Mouse (Mus musculus) regulatory T cell (primary cell): ENCODE data around the gene Plagl2.

Experiments
- in situ Hi-C: fragments of 300-600 bp; cut with MboI, MseI; formaldehyde crosslinking; loops from one replicate; pipeline ENCODE4 v1.15.1; 2025; ENCODE audit warnings: high pct_unique_total_duplicates

Plagl2 gene

DNA sequence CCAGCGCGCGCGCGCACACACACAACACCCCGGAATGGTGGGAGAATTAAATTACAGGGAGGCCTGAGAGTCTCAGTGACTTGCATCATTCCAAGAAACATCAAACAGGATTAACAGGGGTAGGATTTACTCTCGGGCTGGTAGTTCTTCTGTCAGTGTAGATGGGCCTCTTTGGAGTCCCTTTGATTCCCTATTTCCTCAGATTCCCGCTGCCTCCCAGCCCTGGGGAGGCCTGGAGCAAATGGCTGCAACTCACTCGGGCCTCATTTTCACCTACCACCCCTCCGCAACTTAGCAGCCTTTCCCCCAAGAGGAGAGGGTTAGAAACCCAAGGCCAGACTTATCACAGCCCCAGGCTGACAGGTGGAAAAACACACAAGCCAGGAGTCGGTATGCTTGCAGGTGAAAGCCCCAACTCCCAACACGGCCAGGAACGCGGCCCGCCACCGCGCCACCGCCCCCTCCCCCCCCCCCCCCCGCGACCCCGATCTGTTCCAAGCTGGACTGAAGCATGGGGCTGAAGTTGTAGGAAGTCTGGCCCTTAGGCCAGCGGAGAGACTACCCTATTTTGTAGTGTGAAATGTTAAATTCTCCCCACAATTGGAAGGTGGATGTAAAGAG is 1.3 kb downstream of the Plagl2 start:
- in situ Hi-C loops: loop anchor here (25.0 kb wide), 1 partner anchor 1797 kb away; no protein-coding TSS in a partner anchor

DNA sequence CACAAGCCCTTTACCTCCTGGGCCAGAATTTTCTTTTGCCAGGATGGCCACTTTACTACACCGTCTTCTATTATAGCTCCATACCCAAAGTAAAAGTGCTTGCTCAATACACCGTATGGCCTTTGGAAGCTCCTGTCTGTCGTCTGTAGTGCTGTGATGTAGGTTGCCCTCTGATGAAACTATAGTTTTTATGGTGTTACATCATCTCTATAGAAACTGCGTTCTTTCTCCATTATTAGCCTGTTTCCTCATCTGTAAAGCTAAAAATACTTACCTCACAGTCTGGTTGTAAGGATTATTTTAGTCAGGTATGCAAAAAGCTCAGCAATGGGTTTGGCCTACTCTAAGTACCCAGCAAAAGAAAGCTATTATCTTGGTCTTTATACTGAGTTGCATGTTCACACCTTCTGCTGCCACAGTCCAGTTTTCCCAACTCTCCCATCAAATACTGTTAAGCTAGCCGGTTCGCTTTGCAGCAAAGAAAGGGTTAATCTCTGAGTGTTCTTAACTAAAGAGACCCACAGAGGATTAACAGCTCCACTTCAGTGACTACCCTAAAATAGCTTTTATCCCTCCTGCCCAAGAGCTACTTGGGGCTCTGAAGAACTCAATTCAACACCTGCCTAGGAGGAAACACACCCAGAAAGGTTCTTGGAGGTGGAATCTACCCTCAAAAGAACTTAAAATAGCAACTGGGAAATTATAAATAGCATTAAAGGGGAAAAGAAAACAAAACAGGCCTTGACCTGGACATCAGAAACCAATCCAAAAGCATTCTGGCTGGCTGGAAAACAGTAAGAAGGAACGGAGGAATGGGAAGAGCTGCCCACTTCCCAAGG is 2.0 kb downstream of the Plagl2 start:
- in situ Hi-C loops: loop anchor here (25.0 kb wide), 1 partner anchor 1798 kb away; no protein-coding TSS in a partner anchor

DNA sequence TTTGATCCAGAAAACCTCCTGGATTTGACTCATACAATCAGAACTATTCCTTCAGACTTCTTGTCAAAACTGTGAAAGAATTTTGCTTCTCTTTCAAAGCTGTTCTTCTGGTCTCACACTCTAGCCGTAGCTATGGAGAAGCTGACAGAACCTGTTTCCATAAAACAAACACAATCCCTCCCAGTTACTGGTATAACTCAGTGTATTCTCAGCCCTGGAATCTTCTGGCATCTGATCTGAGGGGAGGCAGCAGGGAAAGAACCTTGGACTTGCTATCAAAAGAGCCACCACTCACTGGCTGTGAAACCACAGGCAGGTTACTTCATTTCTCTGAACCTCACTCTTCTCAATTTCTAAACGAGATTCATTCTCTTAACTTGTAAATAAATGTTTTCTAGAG is 2.8 kb downstream of the Plagl2 start:
- in situ Hi-C loops: loop anchor here (25.0 kb wide), 1 partner anchor 1799 kb away; no protein-coding TSS in a partner anchor

DNA sequence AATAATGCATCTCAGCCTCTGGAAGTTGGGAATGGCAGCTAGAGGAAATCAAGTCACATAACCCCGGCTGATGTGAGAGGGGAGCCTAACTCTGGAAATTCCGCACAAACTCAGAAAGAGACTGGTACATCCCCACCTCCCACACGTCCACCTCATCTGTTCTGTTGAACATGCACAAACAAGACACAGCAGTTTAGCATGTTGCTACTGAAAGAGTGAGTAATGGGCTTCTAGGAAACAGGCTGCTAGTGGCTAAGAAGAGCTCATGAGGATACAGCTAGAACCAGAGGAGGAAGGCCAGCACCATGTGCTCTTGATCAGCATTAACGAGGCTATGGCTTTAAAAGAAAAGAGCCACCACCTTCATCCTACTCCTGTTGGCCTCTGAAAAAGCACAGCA is 3.3 kb downstream of the Plagl2 start:
- in situ Hi-C loops: loop anchor here (25.0 kb wide), 1 partner anchor 1799 kb away; no protein-coding TSS in a partner anchor

DNA sequence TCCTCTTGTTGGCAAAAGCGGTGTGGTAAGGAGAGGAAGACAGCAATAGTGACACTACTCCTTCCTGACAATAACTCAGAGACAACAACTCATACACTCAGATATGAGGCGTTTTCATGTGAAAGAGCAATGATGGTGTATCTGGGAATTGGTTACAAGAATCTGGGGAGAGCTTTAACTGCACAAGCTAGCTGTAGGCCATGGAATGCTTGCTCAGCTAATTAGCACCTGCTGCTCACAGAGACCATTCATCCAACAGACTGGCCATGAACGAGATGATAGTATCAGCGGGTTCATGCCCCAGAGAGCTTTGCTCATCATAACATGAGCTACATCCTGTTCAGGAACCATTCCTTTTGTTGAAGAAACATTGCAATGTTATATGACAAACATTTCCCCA is 4.0 kb downstream of the Plagl2 start:
- in situ Hi-C loops: loop anchor here (25.0 kb wide), 1 partner anchor 1800 kb away; no protein-coding TSS in a partner anchor

DNA sequence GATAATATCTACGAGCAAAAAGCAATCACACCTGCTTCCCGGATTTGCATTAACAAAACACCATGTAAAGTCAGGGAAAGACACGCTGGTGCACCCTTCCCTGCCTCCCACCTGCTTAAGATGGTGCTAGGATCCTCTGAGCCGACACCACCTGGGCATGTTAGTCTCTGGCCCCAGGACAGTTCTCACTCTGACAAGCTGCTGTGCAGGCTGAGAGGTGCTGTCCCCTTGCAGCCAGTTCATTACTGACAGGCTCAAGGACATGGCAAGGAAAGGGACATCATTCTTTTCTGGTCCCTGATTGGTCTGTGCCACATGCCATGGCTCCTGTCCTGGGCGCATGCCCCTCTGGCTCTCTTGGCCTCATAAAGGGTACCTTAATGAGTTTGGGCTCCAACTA is 12.7 kb downstream of the Plagl2 start:
- in situ Hi-C loops: loop anchor here (25.0 kb wide), 1 partner anchor 1809 kb away; no protein-coding TSS in a partner anchor

DNA sequence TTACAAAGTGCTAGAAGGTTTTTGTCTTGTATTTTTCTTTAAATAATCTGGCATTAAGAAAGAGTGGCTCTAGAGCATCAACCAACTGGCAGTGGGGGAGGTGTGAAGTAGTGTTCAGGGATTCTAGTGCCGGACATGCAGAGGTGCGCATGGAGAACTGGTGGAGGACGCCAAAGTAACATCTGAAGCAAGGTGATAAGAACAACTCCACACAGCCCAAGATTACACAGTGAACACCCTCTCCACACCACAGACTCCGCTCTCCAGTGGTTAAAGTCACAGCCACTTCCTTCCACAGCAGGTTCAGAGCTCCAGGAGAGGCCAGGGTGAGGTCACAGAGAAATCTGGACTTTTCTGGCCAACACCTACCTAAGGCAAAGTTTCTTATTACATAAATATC is 13.3 kb downstream of the Plagl2 start:
- in situ Hi-C loops: loop anchor here (25.0 kb wide), 1 partner anchor 1809 kb away; no protein-coding TSS in a partner anchor

DNA sequence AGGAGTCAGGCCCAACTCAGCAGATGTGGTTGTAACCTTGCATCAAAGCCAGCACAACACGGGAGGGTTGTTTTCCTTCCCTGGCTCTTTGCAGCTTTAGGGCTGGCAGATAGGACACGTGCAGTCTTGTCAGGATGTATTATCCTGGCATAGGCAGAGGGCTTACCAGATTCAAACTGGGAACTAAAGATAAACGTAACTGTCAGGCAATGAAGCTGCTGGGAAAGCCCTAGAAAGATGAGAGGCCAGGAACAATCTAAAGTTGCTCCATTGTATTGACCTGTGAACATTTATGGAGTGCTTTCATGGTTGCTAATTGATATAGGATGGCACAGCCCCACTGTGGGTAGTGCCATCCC is 15.7 kb downstream of the Plagl2 start:
- in situ Hi-C loops: loop anchor here (25.0 kb wide), 1 partner anchor 1812 kb away; no protein-coding TSS in a partner anchor

DNA sequence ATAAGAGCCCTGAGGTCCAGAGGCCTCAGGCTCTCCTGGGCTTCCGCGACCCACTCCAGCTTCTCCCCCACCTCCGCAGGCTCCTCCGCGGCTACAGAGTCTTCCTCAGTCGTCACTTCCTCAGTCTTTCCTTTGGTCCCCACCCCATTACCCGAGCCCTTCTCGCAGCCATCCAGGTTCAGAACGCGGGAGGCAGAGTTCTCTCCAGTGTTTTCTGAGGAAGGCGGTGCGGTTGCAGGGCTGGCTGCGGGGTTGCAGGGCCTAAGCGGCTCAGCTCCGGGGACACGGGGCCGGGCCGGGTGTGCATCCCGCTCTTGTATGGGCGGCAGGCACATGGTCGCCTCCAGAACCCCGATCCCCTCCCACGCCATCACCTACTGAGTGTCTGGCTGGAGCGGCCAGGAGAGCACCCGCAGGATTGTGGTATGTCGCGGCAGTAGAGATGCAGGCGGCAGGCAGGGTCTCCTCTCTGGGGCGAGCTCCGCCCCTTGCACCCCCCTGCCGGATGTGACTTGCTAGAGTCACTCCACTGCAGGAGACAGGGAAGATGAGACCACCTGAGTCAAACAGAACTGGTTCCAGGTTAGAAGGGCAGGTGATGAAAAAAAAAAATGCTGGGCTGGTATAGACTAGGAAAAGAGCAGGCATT is 16.2 kb downstream of the Plagl2 start, which contains the start of gene Tspyl3:
Tspyl3 (minus strand) TSS at position 496 of the 649 bp plus-strand sequence.
- in situ Hi-C loops: loop anchor here (25.0 kb wide), 1 partner anchor 1812 kb away; no protein-coding TSS in a partner anchor

DNA sequence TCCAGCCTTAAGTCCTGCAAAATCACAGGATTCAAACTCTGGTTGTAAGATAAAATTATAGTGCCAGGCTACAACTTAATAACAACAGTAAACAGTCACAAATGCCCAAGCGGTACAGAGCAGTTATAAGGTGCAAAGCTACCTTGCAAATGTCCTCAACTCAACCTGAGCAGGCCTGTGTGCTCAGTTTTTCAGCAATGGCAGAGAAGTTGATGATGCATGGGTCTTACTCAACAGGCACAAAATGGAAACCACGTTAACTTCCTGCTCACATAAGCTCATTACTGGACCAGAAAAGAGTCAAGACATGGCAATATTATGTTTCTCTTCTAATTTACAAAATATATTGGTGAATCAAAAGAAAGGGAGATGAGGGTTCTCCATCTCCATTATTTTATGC is 18.7 kb downstream of the Plagl2 start:
- in situ Hi-C loops: no loop called here

DNA sequence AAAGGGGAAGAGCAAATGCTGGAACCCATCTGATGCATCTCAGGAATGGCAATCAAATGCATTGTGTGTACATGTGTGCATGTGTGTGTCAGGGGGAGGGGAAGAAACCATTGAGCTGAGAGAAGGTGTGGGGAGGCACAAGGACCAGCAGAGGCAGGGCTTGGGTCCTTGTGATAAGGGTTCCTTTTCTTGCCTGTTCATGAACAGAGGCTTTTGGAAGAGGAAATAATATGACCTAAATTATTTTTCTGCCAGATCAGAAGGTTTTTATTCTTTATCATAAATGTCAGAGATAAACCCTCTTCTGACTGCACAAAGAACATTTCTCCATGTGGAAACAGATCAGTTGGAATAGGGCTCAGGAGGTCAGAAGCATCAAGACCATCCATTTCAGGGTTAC is 19.1 kb downstream of the Plagl2 start:
- in situ Hi-C loops: no loop called here

DNA sequence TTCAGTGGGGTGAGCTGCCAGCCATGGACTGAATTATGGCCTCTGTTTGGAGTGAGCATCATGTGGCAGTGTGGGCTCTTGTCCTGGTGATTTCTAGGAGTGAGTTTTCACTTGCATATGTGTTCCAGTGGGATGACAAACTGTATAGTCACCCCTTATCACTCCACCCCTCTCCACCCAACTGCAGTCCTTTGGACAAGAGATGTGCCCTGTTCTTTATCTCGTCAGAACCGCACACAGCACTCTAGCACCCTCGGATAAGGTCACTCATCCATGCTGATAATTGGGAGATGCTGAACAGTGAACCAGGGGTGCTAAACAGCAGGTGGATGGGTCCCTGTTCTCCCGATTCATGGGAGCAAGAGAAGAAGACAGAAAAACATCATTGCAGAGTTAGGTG is 19.6 kb downstream of the Plagl2 start:
- in situ Hi-C loops: no loop called here

DNA sequence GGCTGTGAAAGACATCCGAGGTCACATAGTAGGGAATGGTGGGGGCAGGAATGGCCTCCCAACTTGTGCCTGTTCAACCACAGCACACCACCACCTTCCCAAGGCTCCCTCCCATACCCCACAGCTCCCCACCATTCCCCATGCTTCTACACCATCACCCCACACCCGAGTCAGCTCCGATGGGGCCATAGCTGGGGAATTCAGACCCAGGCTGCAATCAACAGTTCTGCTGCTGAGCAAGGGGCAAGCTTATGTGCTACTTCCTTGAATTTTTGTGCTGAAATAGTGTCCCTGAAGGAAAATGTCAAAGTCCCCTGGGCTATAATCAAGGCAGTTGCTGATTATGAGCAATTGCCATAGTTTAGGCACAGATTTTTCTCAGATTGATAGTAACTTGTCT is 22.7 kb downstream of the Plagl2 start:
- in situ Hi-C loops: no loop called here

DNA sequence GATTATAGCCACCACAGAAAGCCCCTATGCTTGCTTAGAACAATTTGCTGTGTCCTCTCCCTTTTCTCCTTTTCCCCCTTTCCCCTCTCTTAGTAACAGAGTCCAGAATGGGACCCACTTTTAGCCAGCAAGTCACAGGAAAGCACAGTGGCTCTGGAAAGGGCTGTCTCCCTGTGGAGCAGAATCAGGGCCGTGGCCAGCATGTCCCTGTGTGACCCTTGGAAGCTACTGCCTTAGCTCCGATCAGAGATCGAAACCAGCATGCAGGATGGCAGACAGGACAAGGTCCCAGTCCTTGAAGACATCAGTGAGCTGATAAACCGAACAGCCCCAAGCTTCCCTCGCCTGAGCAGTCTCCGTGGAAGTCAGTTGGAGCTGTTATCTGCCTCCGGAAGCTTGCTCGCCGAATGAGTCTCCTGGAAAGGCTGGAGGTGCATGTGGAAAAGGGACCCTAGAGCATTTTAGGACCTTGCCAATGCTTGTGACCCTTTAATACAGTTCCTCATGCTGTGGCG is 23.3 kb downstream of the Plagl2 start:
- in situ Hi-C loops: no loop called here

DNA sequence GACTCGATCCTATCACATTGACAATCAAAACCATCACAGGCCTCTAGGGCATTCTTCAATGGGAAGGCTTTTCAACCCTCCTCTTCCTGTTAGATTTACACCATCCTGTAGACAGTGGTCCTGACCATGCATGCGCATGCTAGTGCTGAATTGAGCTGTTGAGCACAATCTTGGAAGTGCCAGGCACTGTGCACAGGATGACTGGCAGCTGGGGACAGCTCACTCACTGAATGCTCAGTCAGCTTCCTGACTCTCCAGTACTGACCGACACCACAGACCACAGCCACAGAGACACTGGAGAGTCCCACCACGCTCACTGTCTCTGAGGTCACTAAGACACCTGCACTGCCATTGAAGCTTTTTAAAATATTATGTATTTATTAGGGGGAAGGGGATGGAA is 25.8 kb downstream of the Plagl2 start:
- in situ Hi-C loops: no loop called here

DNA sequence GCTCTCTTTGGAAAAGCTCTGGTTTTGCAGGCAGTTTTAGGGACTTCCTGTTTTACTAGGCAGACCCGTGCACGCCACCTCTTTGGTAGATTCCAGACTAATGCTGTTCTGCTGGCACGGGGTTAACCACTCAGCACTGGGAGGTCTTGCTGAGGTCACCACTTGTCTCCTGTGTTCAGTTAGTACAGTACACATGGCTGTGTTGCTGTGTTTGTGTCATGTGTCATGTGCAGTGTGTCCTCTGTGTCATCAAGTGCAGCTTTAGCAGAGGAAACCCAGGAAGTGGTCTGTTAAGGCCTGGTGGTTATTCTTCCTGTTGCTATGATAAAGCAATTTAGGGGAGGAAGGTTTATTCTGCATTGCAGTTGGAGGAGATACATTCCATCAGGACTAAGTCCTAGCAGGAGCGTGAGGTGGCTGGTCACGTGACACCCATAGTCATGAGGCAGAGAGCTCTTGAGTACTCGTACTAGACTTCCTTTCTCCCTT is 26.4 kb downstream of the Plagl2 start:
- in situ Hi-C loops: no loop called here

DNA sequence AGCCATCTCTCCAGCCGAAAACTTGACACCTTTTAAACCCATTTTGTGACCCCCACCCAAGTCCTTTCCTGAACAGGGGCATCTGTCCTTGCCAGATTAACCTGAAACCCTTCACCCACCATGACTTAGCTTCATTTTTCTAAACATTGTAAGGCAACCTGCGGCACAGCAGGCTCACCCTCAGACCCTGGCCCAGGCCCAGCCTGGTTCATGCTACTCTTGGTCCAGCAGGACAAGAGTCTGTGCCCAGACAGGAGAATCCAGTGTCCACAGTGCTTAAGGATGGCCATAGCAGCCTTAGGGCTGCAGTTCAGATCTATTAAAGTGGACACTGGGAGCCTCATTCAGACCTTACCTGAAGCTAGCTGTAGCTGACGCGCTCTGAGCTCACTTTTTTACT is 27.9 kb downstream of the Plagl2 start:
- in situ Hi-C loops: no loop called here

DNA sequence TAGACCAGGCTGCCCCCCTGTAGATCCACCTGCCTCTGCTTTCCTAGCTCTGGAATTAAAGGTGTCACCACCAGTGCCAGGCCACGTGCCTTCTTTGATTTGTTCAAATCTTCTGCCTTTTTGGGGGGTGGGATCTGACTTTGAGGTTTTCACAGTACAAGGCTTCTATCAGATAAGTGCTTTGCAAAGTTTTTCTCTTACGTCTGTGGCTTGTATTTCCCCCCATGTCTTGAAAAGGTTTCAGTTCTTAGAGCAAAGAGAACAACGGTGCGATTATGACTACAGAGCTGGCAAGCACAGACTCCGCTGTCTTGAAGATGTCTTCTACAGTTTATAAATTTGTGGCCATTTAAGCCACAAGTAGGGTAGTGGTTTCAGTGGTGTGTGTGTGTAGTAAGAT is 29.8 kb downstream of the Plagl2 start:
- in situ Hi-C loops: no loop called here

DNA sequence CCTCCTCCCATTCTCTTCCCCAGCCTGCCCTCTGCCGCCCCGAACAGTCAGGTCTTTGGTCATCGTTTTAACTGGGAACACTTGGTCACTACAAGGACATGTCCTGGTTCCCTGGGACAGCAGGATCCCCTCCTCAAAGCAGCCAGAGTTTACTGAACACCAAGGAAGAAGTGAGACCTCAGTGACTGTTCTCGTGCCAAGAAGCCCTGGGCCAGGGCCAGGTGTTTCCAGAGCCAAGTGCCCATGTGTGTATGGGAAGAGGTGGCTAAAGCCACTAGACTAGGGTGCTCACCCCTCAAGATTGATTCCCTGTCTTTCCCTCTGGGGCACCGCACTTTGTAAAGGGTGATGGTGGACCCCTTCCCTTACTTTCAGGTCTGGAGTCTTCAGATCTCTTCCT is 31.9 kb downstream of the Plagl2 start:
- in situ Hi-C loops: no loop called here

DNA sequence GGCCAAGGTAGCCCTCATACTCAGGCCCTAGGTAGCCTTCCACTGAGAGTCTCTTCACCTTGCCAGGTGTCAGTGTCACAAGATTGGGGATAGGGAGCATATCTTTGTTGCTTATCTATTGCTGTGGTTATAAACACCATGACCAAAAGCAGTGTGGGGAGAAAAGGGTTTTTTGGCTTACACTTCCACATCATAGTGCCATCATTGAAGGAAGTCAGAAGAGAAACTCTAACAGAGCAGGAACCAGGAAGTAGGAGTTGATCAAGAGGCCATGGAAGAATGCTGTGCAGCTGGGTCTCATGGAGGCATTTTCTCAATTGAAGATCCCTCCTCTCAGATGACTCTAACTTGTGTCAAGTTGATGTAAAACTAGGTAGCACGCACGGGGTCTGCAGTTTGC is 33.1 kb downstream of the Plagl2 start:
- in situ Hi-C loops: no loop called here

DNA sequence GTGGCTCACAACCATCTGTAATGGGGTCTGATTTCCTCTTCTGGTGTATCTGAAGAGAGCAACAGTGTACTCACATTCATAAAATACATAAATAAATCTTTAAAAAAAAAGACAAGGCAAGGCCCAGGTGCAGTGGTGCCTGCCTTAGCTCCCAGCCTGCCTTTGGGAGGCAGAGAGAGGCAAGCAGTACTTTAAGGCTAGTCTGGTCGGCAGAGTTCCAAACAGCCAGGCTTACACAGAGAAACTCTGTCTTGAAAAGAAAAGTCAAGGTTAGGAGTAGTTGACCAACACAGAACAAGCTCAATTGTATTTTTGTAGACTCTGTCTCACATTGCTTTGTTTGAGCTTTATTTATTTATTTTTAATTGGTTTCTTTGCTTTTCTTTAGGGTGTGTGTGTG is 38.5 kb downstream of the Plagl2 start:
- in situ Hi-C loops: no loop called here

DNA sequence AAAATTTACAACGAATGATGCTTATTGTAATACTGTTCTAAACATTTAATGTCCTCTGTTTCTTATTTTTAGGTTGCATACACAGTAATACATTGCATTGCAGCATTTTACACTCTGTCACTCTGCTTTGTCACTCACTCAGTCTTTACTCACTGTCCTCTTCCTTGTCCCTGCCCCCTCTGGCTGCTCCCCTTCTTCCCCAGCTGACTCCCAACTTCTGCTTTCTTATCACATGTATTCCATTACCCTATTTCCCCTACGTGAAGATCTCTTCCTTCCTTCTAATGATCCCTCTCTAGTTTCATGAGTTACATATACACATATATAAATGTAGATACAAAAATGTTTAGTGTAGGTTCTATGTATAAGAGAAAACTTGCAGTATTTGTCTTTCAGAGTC is 42.1 kb downstream of the Plagl2 start:
- in situ Hi-C loops: no loop called here
